Mouse (Mus musculus) liver, embryonic 14.5 days (tissue): Measurements from ENCODE around the gene Slc39a5.

ENCODE experiments used
- CTCF ChIP-seq: IDR thresholded peaks from 2 replicates; pipeline ENCODE4 v1.5.1; 2016; ENCODE audit warnings: antibody characterized with exemption, low read depth, control low read depth
- EP300 ChIP-seq: IDR thresholded peaks from 2 replicates; pipeline ENCODE4 v1.6.1; 2016; ENCODE audit warnings: antibody characterized with exemption, low read depth

- TF ChIP-seq CTCF (no peak), EP300 (no peak)
Observed at GRCm38 (mm10) chr10:128414848-128415247, 13.8 kb upstream of the Slc39a5 start.
